Mouse (Mus musculus): ENCODE results near the gene Dock4. TPM values are rescaled to one million over a fixed set of nuclear protein-coding genes. Genes with fewer than 3 reads are reported as not detected.

Dock4 gene
- total RNA-seq, 2 experiments from 2014 or later: 97.3 to 104 TPM

DNA sequence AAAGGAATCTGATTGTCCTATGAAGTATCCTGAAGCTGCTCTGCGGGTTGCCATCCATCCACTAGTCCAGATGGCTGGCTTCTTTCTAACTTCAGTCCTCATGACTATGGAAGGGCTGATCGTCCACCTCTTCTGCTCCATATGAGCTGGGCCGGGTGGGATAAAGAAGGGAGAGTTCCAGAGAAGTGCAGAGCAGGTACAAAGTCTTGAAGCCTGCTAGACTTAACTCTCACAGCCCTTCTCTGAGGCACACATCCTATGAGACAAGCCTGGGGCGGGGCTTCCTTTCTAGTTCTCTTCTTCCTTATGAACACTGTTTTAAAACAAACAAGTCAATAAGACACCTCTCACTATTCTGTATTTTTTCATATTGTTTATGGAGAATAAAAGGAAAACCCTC lies 245.7 kb downstream of the Dock4 start:
- no peak for DNase-seq (ENCODE audit: extremely low spot score in 1 of 2, low spot score in 2 of 2)
- TF ChIP-seq CTCF (IDR thresholded peaks at IDR 0.05): no peak
- Histone ChIP-seq H3K4me3 (no peak overlapping the region), H3K27ac (no peak overlapping the region)
- intact Hi-C loops (cut with DNase I): no loop called here

DNA sequence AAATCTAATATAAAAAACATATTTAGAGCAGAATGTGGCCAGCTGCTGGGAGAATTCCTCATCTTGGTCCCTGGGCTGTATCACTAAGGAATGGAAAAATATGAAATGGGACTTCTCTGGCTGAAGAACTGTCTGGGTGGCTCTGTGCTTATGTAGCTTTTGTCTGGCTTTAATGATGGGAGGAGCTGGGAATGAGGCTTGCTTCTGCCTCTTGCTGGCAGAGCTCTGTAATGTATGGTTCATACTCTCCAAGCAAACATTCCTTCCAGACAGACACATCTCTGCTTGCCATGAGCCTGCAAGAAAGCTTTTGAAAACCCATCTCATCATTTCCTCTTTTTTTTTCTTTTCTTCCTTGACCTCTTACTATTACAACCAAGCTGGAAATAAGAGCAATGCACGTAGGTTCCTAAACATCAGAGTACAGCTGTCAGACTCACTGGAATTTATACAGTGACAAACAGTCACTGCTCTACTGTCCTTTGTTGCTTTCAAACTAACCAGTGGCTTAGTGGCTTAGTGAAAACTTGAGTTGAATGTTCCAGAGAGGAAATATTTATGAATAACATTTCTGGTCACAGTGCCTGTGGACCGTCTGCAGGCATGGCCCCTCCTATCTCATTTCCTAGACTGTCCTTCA lies 248.4 kb downstream of the Dock4 start:
- no peak for TF ChIP-seq CTCF (IDR thresholded peaks at IDR 0.05)
- DNase-seq (ENCODE audit: extremely low spot score in 1 of 2, low spot score in 2 of 2): no peak
- intact Hi-C loops (cut with DNase I): no loop called here
- Histone ChIP-seq H3K27ac (no peak overlapping the region), H3K4me3 (no peak overlapping the region)

DNA sequence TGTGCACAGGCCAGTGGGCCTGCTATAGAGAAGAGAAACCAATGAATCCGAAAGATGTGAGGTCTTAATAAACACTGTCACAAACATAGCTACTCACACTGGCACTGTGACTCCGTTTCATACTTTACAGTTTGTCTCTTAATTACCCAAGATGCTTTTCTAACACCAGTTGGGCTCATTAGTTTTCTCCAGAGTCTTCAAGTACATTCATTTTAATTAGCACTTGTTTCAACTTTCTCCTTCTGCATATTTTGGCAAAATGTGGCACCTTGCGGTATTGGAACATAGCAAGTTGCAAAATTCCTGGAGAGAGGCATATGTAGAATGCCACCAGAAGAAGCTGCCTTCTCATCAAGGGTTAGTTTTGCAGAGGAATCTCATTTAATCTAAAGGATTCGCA lies 252.6 kb downstream of the Dock4 start:
- no peak for TF ChIP-seq CTCF (IDR thresholded peaks at IDR 0.05)
- Histone ChIP-seq H3K4me3 (no peak overlapping the region), H3K27ac (no peak overlapping the region)
- no peak for DNase-seq (ENCODE audit: extremely low spot score in 1 of 2, low spot score in 2 of 2)
- intact Hi-C loops (cut with DNase I): no loop called here

DNA sequence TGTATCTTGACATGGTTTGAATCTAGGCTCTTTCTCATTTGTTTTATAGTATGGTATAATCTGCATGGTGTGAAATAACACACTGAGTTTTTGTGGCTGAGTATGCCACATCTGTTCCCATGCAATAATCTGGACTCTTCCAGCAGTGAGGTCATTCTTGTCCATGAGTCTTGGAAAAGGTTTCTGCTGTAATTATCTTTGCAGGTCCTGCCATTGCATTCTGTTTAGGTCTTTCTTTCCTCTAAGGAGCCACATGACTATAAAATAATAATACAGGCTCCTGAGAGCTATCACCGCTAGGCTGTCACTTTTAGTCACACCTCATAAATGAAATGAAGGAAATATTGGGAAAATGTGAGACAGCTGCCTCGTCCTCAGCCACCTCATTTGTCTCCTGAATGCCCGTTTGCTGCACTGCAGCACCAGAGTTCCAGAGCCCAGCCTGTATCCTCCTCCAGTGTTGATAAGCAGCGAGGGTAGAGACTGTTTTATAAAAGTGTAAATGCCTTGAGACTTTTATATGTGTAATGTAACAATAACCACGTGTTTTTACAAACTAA lies 256.6 kb downstream of the Dock4 start:
- H3K27ac ChIP-seq: no peak overlapping the region
- no peak for DNase-seq (ENCODE audit: extremely low spot score in 1 of 2, low spot score in 2 of 2)
- no peak overlapping the region for H3K4me3 ChIP-seq
- no peak for TF ChIP-seq CTCF (IDR thresholded peaks at IDR 0.05)
- intact Hi-C loops (cut with DNase I): no loop called here

DNA sequence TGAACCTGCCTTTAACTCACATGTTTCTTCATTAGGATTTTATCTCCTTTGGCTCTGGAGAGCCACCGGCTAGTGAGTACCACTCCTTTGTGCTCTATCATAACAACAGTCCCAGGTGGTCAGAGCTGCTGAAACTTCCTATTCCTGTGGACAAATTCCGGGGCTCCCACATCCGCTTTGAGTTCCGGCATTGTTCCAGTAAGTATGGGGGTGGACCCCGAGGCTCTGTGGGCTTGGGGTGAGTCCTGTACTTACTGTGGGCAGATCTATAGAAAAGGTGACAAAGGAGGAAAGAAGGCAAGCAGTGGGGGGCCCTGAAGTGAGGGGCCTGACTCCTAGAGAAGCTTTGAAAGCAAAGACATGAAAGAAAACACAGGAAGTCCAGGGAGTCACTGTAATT lies 258.5 kb downstream of the Dock4 start:
- no peak overlapping the region for H3K27ac ChIP-seq
- TF ChIP-seq CTCF (IDR thresholded peaks at IDR 0.05): no peak
- no peak for DNase-seq (ENCODE audit: extremely low spot score in 1 of 2, low spot score in 2 of 2)
- no peak overlapping the region for H3K4me3 ChIP-seq
- intact Hi-C loops (cut with DNase I): no loop called here

GRCm38 (mm10) chr12:40707108-40707507 lies 261.4 kb downstream of the Dock4 start:
- intact Hi-C loops (cut with DNase I): no loop called here
- no peak overlapping the region for H3K4me3 ChIP-seq
- no peak for DNase-seq (ENCODE audit: extremely low spot score in 1 of 2, low spot score in 2 of 2)
- no peak overlapping the region for H3K27ac ChIP-seq
- no peak for TF ChIP-seq CTCF (IDR thresholded peaks at IDR 0.05)

DNA sequence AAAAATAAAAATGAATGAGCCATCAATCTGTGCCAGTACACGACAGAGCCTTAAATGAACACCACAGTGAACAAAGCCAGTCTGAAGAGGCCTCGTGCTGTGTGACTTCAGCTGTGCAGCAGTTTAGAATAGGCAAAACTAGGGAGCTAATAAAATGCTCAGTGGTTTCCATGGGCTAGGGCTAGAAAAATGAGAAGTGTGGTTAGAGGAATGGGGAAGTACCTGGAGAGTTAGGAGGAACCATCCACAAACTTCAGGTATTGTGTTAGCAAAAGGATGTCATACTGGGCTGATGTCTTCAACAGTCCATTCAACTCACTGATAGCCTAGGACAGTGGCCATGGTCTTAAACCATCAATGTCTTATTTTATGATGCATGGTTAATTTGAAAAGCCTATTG lies 263.3 kb downstream of the Dock4 start:
- Histone ChIP-seq H3K27ac (no peak overlapping the region), H3K4me3 (no peak overlapping the region)
- TF ChIP-seq CTCF (IDR thresholded peaks at IDR 0.05): no peak
- DNase-seq (ENCODE audit: extremely low spot score in 1 of 2, low spot score in 2 of 2): no peak
- intact Hi-C loops (cut with DNase I): no loop called here

GRCm38 (mm10) chr12:40712235-40712634 lies 266.5 kb downstream of the Dock4 start:
- no peak for TF ChIP-seq CTCF (IDR thresholded peaks at IDR 0.05)

GRCm38 (mm10) chr12:40714288-40714687 lies 268.5 kb downstream of the Dock4 start:
- Histone ChIP-seq H3K27ac (no peak overlapping the region), H3K4me3 (no peak overlapping the region)
- DNase-seq (ENCODE audit: extremely low spot score in 1 of 2, low spot score in 2 of 2): no peak
- intact Hi-C loops (cut with DNase I): no loop called here
- no peak for TF ChIP-seq CTCF (IDR thresholded peaks at IDR 0.05)

More at GRCm38 (mm10) chr12:40712235-40712634, 266.5 kb downstream of the Dock4 start:
- DNase-seq (ENCODE audit: extremely low spot score in 1 of 2, low spot score in 2 of 2): no peak
- intact Hi-C loops (cut with DNase I): no loop called here
- H3K4me3 ChIP-seq: no peak overlapping the region
- H3K27ac ChIP-seq: no peak overlapping the region

DNA sequence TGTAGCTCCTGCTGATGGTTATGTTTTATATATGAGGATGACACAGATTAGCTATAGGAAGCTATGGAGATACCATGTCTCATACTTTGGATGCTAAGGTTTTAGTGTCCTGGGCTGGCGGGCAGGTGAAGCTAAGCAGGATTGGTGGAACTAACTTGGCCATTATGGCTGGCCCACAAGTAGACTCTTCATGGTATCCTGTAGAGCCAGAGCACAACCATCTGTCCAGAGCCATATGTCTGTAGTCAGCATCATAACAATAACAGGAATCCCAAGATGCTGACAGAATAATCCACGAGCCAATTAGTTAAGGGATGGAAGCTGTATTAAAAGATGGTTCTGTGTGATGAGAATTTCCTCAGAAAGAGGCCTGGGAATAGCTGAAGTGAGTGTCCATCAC lies 269.4 kb downstream of the Dock4 start:
- intact Hi-C loops (cut with DNase I): no loop called here
- Histone ChIP-seq H3K4me3 (no peak overlapping the region), H3K27ac (no peak overlapping the region)
- DNase-seq (ENCODE audit: extremely low spot score in 1 of 2, low spot score in 2 of 2): no peak
- no peak for TF ChIP-seq CTCF (IDR thresholded peaks at IDR 0.05)

GRCm38 (mm10) chr12:40728373-40728772 lies 282.6 kb downstream of the Dock4 start:
- Histone ChIP-seq H3K4me3 (no peak overlapping the region), H3K27ac (no peak overlapping the region)
- DNase-seq (ENCODE audit: extremely low spot score in 1 of 2, low spot score in 2 of 2): no peak
- intact Hi-C loops (cut with DNase I): loop anchor here (5.0 kb wide), 1 partner anchor 89 kb away; no protein-coding TSS in a partner anchor
- peak; percentile 46 for TF ChIP-seq CTCF (IDR thresholded peaks at IDR 0.05)

- H3K27ac ChIP-seq: no peak overlapping the region
- TF ChIP-seq CTCF (IDR thresholded peaks at IDR 0.05): no peak
- DNase-seq (ENCODE audit: extremely low spot score in 1 of 2, low spot score in 2 of 2): no peak
- H3K4me3 ChIP-seq: no peak overlapping the region
- intact Hi-C loops (cut with DNase I): no loop called here
Observed at GRCm38 (mm10) chr12:40730756-40731155, 285.0 kb downstream of the Dock4 start.

DNA sequence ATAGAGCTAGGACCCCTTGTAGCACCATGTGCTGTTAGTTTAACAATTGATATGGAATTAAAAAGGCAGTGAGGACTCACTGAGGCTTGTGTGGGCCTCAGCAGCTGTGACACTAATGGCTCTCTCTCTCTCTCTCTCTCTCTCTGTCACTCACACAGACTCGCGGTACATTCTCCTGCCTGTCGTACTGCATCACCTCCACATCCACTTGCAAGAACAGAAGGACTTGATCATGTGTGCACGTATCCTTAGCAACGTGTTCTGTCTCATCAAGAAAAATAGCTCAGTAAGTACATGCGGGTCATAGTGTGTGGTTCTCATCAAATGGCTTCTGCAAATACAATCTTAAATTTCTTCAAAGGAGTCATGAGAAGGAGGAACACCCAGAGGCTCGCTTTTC lies 299.7 kb downstream of the Dock4 start:
- intact Hi-C loops (cut with DNase I): no loop called here
- no peak overlapping the region for H3K27ac ChIP-seq
- H3K4me3 ChIP-seq: no peak overlapping the region
- no peak for TF ChIP-seq CTCF (IDR thresholded peaks at IDR 0.05)
- no peak for DNase-seq (ENCODE audit: extremely low spot score in 1 of 2, low spot score in 2 of 2)

All from left cerebral cortex, adult 2 months (tissue).